Mouse (Mus musculus): Measurements from ENCODE around the gene Mea1.

DNA sequence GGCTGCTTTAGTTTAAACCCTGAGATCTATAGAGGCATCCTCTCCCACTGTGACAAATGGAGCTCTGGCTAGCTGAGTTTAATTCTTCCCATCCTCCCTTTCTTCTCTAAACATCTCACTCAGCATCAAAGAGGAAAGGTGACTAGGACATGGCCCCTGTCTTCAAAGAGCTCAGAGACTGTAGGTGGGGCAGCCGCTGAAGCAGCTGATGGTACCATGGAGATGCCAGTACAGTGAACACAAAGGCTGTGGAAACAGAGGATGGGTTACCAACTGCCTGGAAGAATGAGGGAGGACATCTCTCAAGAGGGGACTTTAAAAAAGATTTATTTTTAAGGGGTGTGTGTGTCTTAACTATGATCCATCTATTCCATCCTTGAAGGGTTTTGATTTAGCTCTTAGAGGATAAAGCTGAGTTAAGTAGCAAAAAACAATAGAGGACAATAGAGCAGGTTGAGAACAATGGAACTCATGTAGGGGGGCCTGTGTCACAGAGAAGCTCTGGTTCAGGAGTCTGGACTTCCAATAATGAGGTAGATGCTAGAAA is 16.0 kb downstream of the Mea1 start:
- TF ChIP-seq GATA1 (IDR thresholded peaks at IDR 0.05; ENCODE audit: borderline replicate concordance, low read length) (no peak), FLI1 (IDR thresholded peaks at IDR 0.05; ENCODE audit: low read length) (no peak)

All from megakaryocyte, embryonic 14.5 days (primary cell).